Comparison of ENCODE assay signal across 8 mouse cellular contexts in the genomic region with DNA sequence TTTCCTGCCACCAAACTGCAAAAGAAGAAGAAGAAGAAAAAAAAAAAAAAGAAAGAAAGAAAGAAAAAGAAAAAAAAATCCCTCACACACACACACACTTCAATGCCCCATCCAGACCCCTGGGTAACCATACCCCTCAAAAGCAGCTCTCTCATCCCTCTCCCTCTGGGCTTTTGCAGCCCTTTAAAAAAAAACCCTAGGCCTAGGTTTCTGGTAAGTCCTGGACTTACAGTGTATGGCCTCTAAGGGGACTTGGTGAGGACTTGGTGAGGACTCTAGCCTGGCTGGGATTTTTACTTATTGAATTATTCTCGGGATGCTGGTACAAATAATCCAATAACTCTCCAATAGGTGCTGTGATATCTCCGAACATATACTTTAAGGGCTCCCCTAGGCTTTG. TPM values are rescaled to one million over a fixed set of nuclear protein-coding genes. Genes with fewer than 3 reads are reported as not detected.
DNase-seq lines count a peak whose midpoint lies in the region; ATAC-seq lines count a peak whose summit lies in the region.

No protein-coding gene starts in this region.

- H3K36me3 ChIP-seq in heart, embryonic 15.5 days: no peaks in the 10 kb centered on the region
- no peaks in the 10 kb centered on the region for H3K36me3 ChIP-seq in embryonic facial prominence, embryonic 11.5 days (replicated peaks; ENCODE audit: control insufficient read depth, insufficient read depth, low read depth, low read length)
- no peaks in the 10 kb centered on the region for H3K36me3 ChIP-seq in intestine, embryonic 15.5 days
- H3K36me3 ChIP-seq in midbrain, embryonic 16.5 days (ENCODE audit: control insufficient read depth, insufficient read depth, low read length): no peaks in the 10 kb centered on the region

- ATAC-seq in heart, embryonic 15.5 days (replicated peaks; ENCODE audit: insufficient number of reproducible peaks, insufficient read depth, low FRiP score, low read depth): no peak
- no peak for ATAC-seq in embryonic facial prominence, embryonic 11.5 days (replicated peaks; ENCODE audit: insufficient number of reproducible peaks, low FRiP score, low TSS enrichment, low read depth)
- ATAC-seq in intestine, embryonic 15.5 days: peak; percentile 55; the same call in 1 of the 2 replicates
- no peak for ATAC-seq in midbrain, embryonic 16.5 days
- no peak for ATAC-seq in monocyte, adult 5-6 weeks (replicated peaks; ENCODE audit: insufficient number of reproducible peaks, low FRiP score, low TSS enrichment, poor library complexity, severe bottlenecking)

- H3K4me2 ChIP-seq in heart, embryonic 15.5 days: peak overlapping the region; percentile 70
- H3K4me2 ChIP-seq in embryonic facial prominence, embryonic 11.5 days (ENCODE audit: low read depth, low read length): peak overlapping the region; percentile 39; the same call in 1 of the 2 replicates
- H3K4me2 ChIP-seq in intestine, embryonic 15.5 days (replicated peaks): peak overlapping the region; percentile 64
- H3K4me2 ChIP-seq in midbrain, embryonic 16.5 days (ENCODE audit: low read length): peak overlapping the region; percentile 67

- 71% methylated on average over 2 of the region's 2 CpGs for WGBS in heart, embryonic 15.5 days
- 73% methylated on average over 2 of the region's 2 CpGs for WGBS in embryonic facial prominence, embryonic 11.5 days
- WGBS in intestine, embryonic 15.5 days: 52% methylated on average over 2 of the region's 2 CpGs
- 61% methylated on average over 2 of the region's 2 CpGs for WGBS in midbrain, embryonic 16.5 days

- H3K4me1 ChIP-seq in heart, embryonic 15.5 days (replicated peaks): no peaks in the 10 kb centered on the region
- H3K4me1 ChIP-seq in embryonic facial prominence, embryonic 11.5 days (ENCODE audit: control insufficient read depth, insufficient read depth, low read length): no peaks in the 10 kb centered on the region
- H3K4me1 ChIP-seq in intestine, embryonic 15.5 days (replicated peaks): no peaks in the 10 kb centered on the region
- H3K4me1 ChIP-seq in midbrain, embryonic 16.5 days (ENCODE audit: control insufficient read depth, insufficient read depth, low read length): no peaks in the 10 kb centered on the region

- H3K27me3 ChIP-seq in heart, embryonic 15.5 days: no peaks in the 10 kb centered on the region; the same call in 1 of the 2 replicates
- peaks cover 2% of the 10 kb centered on the region; the same call in 1 of the 2 replicates for H3K27me3 ChIP-seq in embryonic facial prominence, embryonic 11.5 days (ENCODE audit: control insufficient read depth, insufficient read depth, low read length)
- H3K27me3 ChIP-seq in intestine, embryonic 15.5 days (replicated peaks): no peaks in the 10 kb centered on the region
- no peaks in the 10 kb centered on the region; the same call in 1 of the 2 replicates for H3K27me3 ChIP-seq in midbrain, embryonic 16.5 days (ENCODE audit: control insufficient read depth, insufficient read depth, low read depth, low read length)

- peak overlapping the region; percentile 48 for H3K4me3 ChIP-seq in heart, embryonic 15.5 days
- H3K4me3 ChIP-seq in embryonic facial prominence, embryonic 11.5 days (ENCODE audit: low read depth, low read length): no peak overlapping the region
- H3K4me3 ChIP-seq in intestine, embryonic 15.5 days (replicated peaks): no peak overlapping the region
- H3K4me3 ChIP-seq in midbrain, embryonic 16.5 days (ENCODE audit: low read depth, low read length): peak overlapping the region; percentile 42

- no peak overlapping the region for H3K27ac ChIP-seq in heart, embryonic 15.5 days
- no peak overlapping the region for H3K27ac ChIP-seq in embryonic facial prominence, embryonic 11.5 days (replicated peaks; ENCODE audit: low read depth, low read length)
- H3K27ac ChIP-seq in intestine, embryonic 15.5 days: no peak overlapping the region
- no peak overlapping the region for H3K27ac ChIP-seq in midbrain, embryonic 16.5 days (ENCODE audit: low read length)

- intact Hi-C loops in heart, postnatal 25 days (cut with DNase I): no loop called here
- intact Hi-C loops in left cerebral cortex, postnatal 4 days (cut with DNase I): no loop called here

- no peaks in the 10 kb centered on the region for H3K9me3 ChIP-seq in heart, embryonic 15.5 days (replicated peaks)
- no peaks in the 10 kb centered on the region for H3K9me3 ChIP-seq in embryonic facial prominence, embryonic 11.5 days (replicated peaks; ENCODE audit: control insufficient read depth, low read length)
- H3K9me3 ChIP-seq in intestine, embryonic 15.5 days: no peaks in the 10 kb centered on the region
- H3K9me3 ChIP-seq in midbrain, embryonic 16.5 days (replicated peaks; ENCODE audit: control insufficient read depth, low read length, poor library complexity, severe bottlenecking): no peaks in the 10 kb centered on the region

- no peak for DNase-seq in heart, postnatal 25 days (ENCODE audit: low spot score)
- DNase-seq in embryonic facial prominence, embryonic 11.5 days (ENCODE audit: low spot score): peak; percentile 2
- no peak for DNase-seq in kidney, adult 9 months
- DNase-seq in left cerebral cortex, postnatal 4 days: no peak

- peak overlapping the region; percentile 44; the same call in 1 of the 2 replicates for H3K9ac ChIP-seq in heart, embryonic 15.5 days
- H3K9ac ChIP-seq in embryonic facial prominence, embryonic 11.5 days (replicated peaks; ENCODE audit: low read length): no peak overlapping the region; the same call in 1 of the 2 replicates
- H3K9ac ChIP-seq in intestine, embryonic 15.5 days: no peak overlapping the region; the same call in 1 of the 2 replicates
- H3K9ac ChIP-seq in midbrain, embryonic 16.5 days (ENCODE audit: low read depth, low read length): no peak overlapping the region

RNA-seq across cellular contexts. Expression of a gene that starts 35.6 kb away (rescaled TPM):
- polyA plus RNA-seq in heart, embryonic 15.5 days (2015; fragmentation: Nextera tagmentation; extraction: Ambion mirVana): 3.8 and 4.2 TPM in 2 replicates
- total RNA-seq in heart, postnatal 25 days (2021): 1 to 10 TPM; 1.4 to 1.5 TPM
- 15.3 and 17.8 TPM in 2 replicates for polyA plus RNA-seq in embryonic facial prominence, embryonic 11.5 days (2014; fragmentation: Nextera tagmentation; extraction: Ambion mirVana)
- polyA plus RNA-seq in intestine, embryonic 15.5 days (2015; fragmentation: Nextera tagmentation; extraction: Ambion mirVana): 6.1 and 7.9 TPM in 2 replicates
- 2.8 and 3.2 TPM in 2 replicates for polyA plus RNA-seq in midbrain, embryonic 16.5 days (2015; fragmentation: Nextera tagmentation; extraction: Ambion mirVana)
- total RNA-seq in monocyte, adult 5-6 weeks (2017): 0.11 to 0.38 TPM in 2 of 3 replicates, not detected in the other
- 1 to 10 TPM; 1.5 TPM for total RNA-seq in left cerebral cortex, postnatal 4 days (2021)

Comparison
In these comparisons a context has a peak if more than half of its experiments do, and no peak if none do; other contexts are left out.
1. H3K4me3 ChIP-seq: peak in heart, embryonic 15.5 days (single experiment) and midbrain, embryonic 16.5 days (single experiment); none in embryonic facial prominence, embryonic 11.5 days (single experiment) and intestine, embryonic 15.5 days (single experiment).
2. Peak in every context shown above with its lines, with median percentiles within 50 percentile points of each other: H3K4me2 ChIP-seq.